Mouse (Mus musculus) heart, embryonic 11.5 days (tissue): ENCODE data around the gene Zbtb43. TPM values are rescaled to one million over a fixed set of nuclear protein-coding genes. Genes with fewer than 3 reads are reported as not detected.

Experiments used
- ATAC-seq: fragments of 200-750 bp; cut with Nextera tagmentation; replicated peaks from 2 replicates; pipeline ENCODE4 v1.8.0; 2017; ENCODE audit warnings: moderate library complexity; ENCODE audit not compliant: insufficient number of reproducible peaks, low FRiP score, low TSS enrichment
- H3K27ac ChIP-seq: fragments of 300-500 bp; sonication (generic); 2 replicates; pipeline ENCODE4 v1.5.1; 2014; ENCODE audit warnings: mild to moderate bottlenecking, low read depth, low read length
- H3K27me3 ChIP-seq: fragments of 300-500 bp; sonication (generic); 2 replicates; pipeline ENCODE4 v1.6.1; 2014; ENCODE audit warnings: mild to moderate bottlenecking, low read length, mixed read lengths; ENCODE audit not compliant: control insufficient read depth, insufficient read depth
- H3K36me3 ChIP-seq: fragments of 300-500 bp; sonication (generic); 2 replicates; pipeline ENCODE4 v1.6.1; 2014; ENCODE audit warnings: mild to moderate bottlenecking, low read length, moderate library complexity, mixed read lengths; ENCODE audit not compliant: control insufficient read depth, insufficient read depth
- H3K4me1 ChIP-seq: fragments of 300-500 bp; sonication (generic); 2 replicates; pipeline ENCODE4 v1.6.1; 2014; ENCODE audit warnings: low read length; ENCODE audit not compliant: control insufficient read depth, insufficient read depth
- H3K4me2 ChIP-seq: fragments of 300-500 bp; sonication (generic); 2 replicates; pipeline ENCODE4 v1.6.1; 2014; ENCODE audit warnings: mild to moderate bottlenecking, moderate library complexity
- H3K4me3 ChIP-seq: fragments of 300-500 bp; sonication (generic); 2 replicates; pipeline ENCODE4 v1.5.1; 2014; ENCODE audit warnings: low read depth, low read length
- H3K9ac ChIP-seq: fragments of 300-500 bp; sonication (generic); 2 replicates; pipeline ENCODE4 v1.6.1; 2014; ENCODE audit warnings: mild to moderate bottlenecking, low read depth, low read length, moderate library complexity
- H3K9me3 ChIP-seq: fragments of 300-500 bp; sonication (generic); replicated peaks from 2 replicates; pipeline ENCODE4 v1.6.1; 2016; ENCODE audit warnings: low read length; ENCODE audit not compliant: control insufficient read depth
- WGBS: fragments of 180-500 bp; shearing (Covaris S2); extraction: QIAGEN DNeasy Blood & Tissue Kit; methylation state at CpG from one replicate; pipeline ENCODE4 v1.1.7; 2014; ENCODE audit not compliant: insufficient replicate concordance; 5-methylcytosine and 5-hydroxymethylcytosine counted together
- polyA plus RNA-seq: library from polyadenylated mRNA; unstranded; fragments of >200 nt; fragmentation: Nextera tagmentation; extraction: Ambion mirVana; gene quantifications from 2 replicates; pipeline ENCODE4 v1.2.1, GENCODE M21; 2014

The Zbtb43 gene
- polyA plus RNA-seq, 1 experiment from 2014 or later: 16.8 TPM

DNA sequence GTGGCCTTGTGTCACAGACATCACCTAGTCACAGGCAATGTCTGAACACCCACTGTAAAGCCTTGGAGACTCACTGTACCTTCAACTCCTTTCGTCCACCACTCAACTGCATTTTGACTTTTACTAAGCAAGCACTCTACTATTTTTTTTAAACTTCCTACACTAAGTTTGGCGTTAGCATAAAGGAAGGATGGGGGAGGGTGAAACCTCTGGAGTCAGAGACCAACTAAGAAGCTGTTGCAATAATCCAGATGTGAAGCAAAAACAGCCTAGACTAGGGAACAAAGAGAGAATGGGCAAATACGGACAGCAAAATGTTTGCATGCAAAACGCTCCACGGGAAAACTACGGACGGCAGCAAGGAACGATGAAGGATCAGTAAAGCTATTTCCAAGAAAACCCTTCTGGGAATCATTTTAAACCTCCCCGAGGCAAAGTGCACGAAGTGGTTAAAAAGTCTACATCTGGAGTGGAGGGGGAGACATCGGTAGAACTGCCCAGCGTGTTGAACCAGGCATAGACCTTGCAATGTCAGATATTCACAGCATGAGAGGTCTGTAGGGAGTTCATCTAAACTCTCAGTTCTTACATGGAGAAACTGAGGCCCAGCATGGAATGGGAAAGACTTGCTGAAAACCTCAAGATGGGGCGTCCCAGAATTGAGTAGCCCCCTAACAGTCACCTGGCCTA is 38.1 kb downstream of the Zbtb43 start:
- H3K27ac ChIP-seq: peak overlapping the region; percentile 73
- WGBS: 13% methylated on average over 13 of the region's 13 CpGs

DNA sequence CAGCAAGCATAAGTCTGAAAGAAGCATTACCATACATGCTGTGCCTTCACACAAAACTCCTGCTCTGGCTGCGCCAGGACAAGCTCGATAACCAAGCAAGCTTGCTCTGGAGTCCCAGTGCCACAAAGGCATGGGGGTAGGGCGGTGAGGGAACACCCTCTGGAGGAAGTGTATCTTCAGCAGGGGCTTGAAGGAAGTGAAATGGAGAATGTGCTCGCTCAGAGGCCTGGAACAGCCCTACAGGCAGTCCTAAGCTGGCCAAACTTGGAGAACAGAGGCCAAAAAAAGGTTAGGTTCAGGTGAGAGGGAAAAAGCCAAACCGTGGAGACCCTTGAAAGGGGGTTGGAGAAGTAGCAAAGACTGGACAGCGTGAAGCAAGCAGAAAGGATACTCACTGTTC is 39.0 kb downstream of the Zbtb43 start:
- peak overlapping the region; percentile 73 for H3K27ac ChIP-seq
- peaks cover 13% of the 10 kb centered on the region for H3K4me1 ChIP-seq
- no peaks in the 10 kb centered on the region for H3K9me3 ChIP-seq
- H3K9ac ChIP-seq: peak overlapping the region; percentile 89
- no peak for ATAC-seq
- H3K4me2 ChIP-seq: peak overlapping the region; percentile 92
- peak overlapping the region; percentile 92 for H3K4me3 ChIP-seq
- no peaks in the 10 kb centered on the region for H3K36me3 ChIP-seq
- WGBS: 41% methylated on average over 6 of the region's 6 CpGs
- no peaks in the 10 kb centered on the region for H3K27me3 ChIP-seq

More for the DNA sequence above, 38.1 kb downstream of the Zbtb43 start:
- H3K4me1 ChIP-seq: peaks cover 13% of the 10 kb centered on the region
- H3K4me2 ChIP-seq: peak overlapping the region; percentile 92
- ATAC-seq: no peak
- H3K4me3 ChIP-seq: peak overlapping the region; percentile 92
- no peaks in the 10 kb centered on the region for H3K36me3 ChIP-seq
- H3K27me3 ChIP-seq: no peaks in the 10 kb centered on the region
- H3K9ac ChIP-seq: peak overlapping the region; percentile 89
- H3K9me3 ChIP-seq: no peaks in the 10 kb centered on the region

DNA sequence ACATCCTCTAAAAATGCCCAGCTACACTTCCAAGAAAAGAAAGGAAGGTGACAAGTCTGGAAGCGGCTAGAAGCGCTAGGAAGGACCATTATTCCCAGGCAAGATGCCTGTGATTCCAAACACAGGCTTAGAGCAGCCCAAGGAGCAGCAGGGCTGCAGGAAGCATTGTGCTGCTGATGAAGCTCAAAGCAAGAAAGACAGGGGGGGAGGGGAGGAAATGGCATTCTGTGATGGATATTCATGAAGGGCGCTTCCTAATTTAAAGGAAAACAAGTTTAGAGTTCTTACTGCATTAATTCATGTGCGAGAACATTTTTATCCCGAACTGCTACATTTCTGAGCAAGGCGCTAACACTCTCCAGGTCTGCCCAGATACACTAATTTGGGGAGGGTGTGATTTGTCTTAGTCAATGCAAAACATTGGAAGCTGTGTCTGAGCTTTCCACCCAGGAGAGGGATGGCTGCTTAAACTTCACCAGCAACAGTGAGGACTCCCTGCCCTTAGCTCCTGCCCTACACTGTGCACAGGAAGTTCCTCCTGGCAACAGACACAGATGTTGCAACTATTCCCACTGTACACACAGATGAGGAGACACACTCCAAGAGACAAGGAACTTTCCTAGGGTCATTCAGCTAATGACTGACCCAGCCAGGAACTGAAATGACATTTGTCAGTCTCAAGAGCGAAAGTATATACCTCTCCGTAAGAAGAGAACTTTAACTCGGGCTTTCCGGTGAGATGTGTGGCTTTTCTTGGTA is 41.5 kb downstream of the Zbtb43 start:
- no peak overlapping the region for H3K4me2 ChIP-seq
- H3K4me3 ChIP-seq: no peak overlapping the region
- no peak overlapping the region for H3K9ac ChIP-seq
- ATAC-seq: no peak
- H3K27ac ChIP-seq: no peak overlapping the region
- peaks cover 15% of the 10 kb centered on the region for H3K4me1 ChIP-seq
- no peaks in the 10 kb centered on the region for H3K27me3 ChIP-seq
- 76% methylated on average over 10 of the region's 10 CpGs for WGBS
- peaks cover 3% of the 10 kb centered on the region; the same call in 1 of the 2 replicates for H3K36me3 ChIP-seq
- H3K9me3 ChIP-seq: no peaks in the 10 kb centered on the region

DNA sequence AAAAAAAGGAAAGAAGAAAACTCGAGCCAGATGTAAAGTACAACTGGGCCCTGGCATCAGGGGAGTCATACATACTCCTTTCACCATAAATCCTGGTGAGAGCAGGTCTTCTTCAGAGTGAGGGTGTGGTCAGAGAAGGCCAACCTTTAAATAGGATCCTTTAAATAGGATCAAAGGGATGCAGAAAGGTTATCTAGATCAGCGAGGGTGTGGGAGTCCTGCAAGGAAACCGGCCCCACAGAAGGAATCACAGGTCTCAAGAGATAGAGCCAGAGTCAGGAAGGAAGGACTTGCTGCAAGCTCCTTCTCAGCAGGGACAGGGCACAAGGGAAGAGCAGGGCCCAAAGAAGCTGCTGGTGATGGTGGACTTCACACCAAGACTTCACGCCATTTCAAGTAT is 50.9 kb downstream of the Zbtb43 start:
- H3K27me3 ChIP-seq: no peaks in the 10 kb centered on the region
- no peaks in the 10 kb centered on the region; the same call in 1 of the 2 replicates for H3K36me3 ChIP-seq
- H3K4me3 ChIP-seq: no peak overlapping the region
- H3K4me2 ChIP-seq: no peak overlapping the region
- no peak overlapping the region for H3K27ac ChIP-seq
- H3K9ac ChIP-seq: no peak overlapping the region
- ATAC-seq: no peak
- 45% methylated on average over 4 of the region's 4 CpGs for WGBS
- H3K4me1 ChIP-seq: 0 out of 2 replicates have a peak, but pooled peaks cover 5% of the 10 kb centered on the region
- H3K9me3 ChIP-seq: no peaks in the 10 kb centered on the region

DNA sequence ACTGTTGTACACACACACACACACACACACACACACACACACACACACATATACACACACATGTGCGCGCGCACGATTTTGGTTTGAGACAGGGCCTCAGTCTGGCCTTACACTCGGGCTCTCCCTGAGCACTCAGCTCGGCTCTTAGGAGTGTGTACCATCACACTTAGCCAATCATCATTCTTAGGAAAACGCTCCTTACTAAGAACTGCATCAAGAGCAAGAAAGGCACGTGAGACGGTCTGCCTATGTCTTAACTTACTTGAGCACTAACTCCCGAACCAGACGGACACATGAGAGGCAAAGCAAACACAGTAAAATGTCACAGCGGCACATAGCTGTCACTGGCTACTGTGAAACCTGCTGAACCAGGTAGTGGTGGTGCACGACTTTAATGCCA is 54.3 kb downstream of the Zbtb43 start:
- Histone ChIP-seq H3K4me3 (no peak overlapping the region), H3K27me3 (no peaks in the 10 kb centered on the region), H3K4me2 (no peak overlapping the region), H3K9ac (no peak overlapping the region), H3K4me1 (no peaks in the 10 kb centered on the region; the same call in 1 of the 2 replicates), H3K9me3 (no peaks in the 10 kb centered on the region), H3K27ac (no peak overlapping the region), H3K36me3 (peaks cover 14% of the 10 kb centered on the region)
- WGBS: 87% methylated on average over 13 of the region's 13 CpGs
- ATAC-seq: no peak

DNA sequence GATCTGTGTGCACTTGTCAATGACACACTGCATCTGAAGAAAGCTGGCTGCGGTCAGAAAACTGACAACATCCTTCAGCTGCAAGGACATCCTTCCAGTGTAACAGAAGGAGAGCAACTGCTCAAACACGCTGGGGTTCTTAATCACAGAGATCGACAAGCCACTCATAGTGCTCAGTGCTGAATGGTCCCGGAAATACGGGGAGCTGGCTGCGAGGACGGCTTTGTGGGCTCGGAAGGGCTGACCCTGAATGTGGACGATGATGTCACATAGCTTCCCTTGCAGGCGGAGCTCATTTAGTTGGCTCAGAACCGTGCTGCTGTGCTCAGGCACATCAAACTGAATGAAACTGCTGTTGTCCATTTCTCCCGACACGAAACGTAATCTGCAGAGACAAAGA is 56.2 kb downstream of the Zbtb43 start:
- Histone ChIP-seq H3K4me1 (no peaks in the 10 kb centered on the region; the same call in 1 of the 2 replicates), H3K4me3 (no peak overlapping the region), H3K9me3 (no peaks in the 10 kb centered on the region), H3K9ac (no peak overlapping the region), H3K4me2 (no peak overlapping the region), H3K27ac (no peak overlapping the region), H3K36me3 (peaks cover 14% of the 10 kb centered on the region), H3K27me3 (no peaks in the 10 kb centered on the region)
- no peak for ATAC-seq
- 81% methylated on average over 14 of the region's 14 CpGs for WGBS

DNA sequence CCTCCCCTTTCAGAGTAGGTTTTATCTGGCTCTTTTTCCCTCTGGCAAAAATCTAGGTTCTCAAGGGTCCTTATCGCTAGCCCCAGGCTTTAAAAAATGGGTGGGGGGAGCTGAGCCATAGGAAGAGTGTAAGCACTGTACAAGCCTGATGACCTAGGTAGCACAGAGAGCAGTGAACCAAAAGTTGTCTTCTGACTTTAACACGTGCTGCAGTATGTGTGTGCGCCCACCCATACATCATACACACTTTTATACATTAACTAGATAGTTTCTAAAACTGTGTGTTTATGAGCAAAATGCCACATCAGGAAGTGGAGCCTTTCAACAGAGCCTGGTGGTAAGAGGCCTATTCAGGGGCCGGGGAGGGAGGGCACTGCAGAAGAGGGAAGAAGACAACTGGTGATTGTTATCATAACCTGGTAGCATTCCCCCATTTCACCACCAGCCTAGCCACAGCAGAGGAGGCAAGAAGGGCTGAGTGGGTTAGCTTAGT is 64.8 kb downstream of the Zbtb43 start:
- Histone ChIP-seq H3K4me2 (no peak overlapping the region), H3K4me1 (peaks cover 10% of the 10 kb centered on the region; the same call in 1 of the 2 replicates), H3K36me3 (no peaks in the 10 kb centered on the region), H3K4me3 (no peak overlapping the region), H3K9ac (no peak overlapping the region), H3K9me3 (no peaks in the 10 kb centered on the region), H3K27me3 (no peaks in the 10 kb centered on the region), H3K27ac (no peak overlapping the region)
- WGBS: 67% methylated on average over 4 of the region's 4 CpGs
- ATAC-seq: no peak

DNA sequence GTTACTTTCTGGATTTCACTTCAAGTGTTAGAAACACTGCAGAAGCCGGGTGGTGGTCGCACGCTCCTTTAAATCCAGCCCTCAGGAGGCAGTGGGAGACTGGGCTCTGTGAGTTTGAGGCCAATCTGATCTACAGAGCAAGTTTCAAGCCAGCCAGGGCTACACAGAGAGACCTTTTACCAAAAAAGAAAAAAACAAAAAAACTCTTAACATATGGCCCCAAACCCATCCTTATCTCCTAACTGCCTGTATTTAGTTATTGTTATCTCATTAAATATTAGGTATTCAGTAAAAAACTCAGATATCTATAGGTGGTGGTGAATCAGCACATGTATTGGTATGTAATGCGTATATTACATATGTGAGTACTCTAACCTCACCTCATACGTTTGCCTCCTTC is 65.7 kb downstream of the Zbtb43 start:
- Histone ChIP-seq H3K27ac (no peak overlapping the region), H3K4me1 (peaks cover 10% of the 10 kb centered on the region; the same call in 1 of the 2 replicates), H3K36me3 (no peaks in the 10 kb centered on the region), H3K9ac (no peak overlapping the region), H3K27me3 (no peaks in the 10 kb centered on the region), H3K4me2 (no peak overlapping the region), H3K9me3 (no peaks in the 10 kb centered on the region), H3K4me3 (no peak overlapping the region)
- ATAC-seq: no peak
- WGBS: 63% methylated on average over 5 of the region's 5 CpGs
